In the genomic region with DNA sequence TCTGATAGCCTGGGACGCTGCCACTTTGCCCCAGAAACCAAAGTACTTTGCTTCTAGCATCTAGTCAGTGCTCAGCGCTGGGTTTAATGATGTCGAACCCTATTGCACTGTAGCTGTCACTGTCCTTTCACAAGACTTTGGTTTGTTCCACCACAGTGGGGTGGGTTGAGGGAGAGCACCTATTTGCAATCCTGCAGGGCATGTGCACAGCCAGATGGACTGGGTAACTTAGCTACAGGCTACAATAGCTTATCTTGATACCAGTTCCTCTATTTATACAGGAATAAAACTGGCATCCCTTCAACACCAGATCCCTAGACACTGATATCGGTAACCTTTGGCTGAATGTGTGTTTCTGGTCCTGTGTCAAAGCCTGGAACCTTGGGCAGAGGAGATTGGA, we compare ENCODE assay signal across 27 mouse cellular contexts.
"Had no signal": no experiment of that assay in that cellular context is flagged by ENCODE, and none has a peak within 500 bp of the region (broad histone marks: within the 10 kb centered on the region; RNA-seq: fewer than 3 reads in every experiment).

No protein-coding gene starts in this region.

- H3K27ac ChIP-seq: gastrocnemius, adult 2 months; heart, embryonic 13.5 days; heart, embryonic 15.5 days; hindbrain, embryonic 10.5 days; hindbrain, embryonic 12.5 days; hindbrain, embryonic 14.5 days; intestine, embryonic 15.5 days; left cerebral cortex, adult 2 months; limb, embryonic 10.5 days; limb, embryonic 12.5 days; liver, embryonic 12.5 days; liver, embryonic 14.5 days had no signal

- H3K27me3 ChIP-seq: heart, embryonic 13.5 days; heart, embryonic 15.5 days; hindbrain, embryonic 12.5 days; intestine, embryonic 15.5 days; liver, embryonic 12.5 days had no signal

- DNase-seq: gastrocnemius, adult 2 months; gastrocnemius, postnatal 10 days; gastrocnemius, postnatal 25 days; heart, adult 18-20 months; heart, postnatal 14 days; heart, postnatal 4 days; kidney, adult 18-20 months; kidney, adult 8-10 months; kidney, postnatal 10 days; kidney, postnatal 25 days; kidney, postnatal 4 days; liver had no signal

- H3K4me3 ChIP-seq: gastrocnemius, adult 2 months; heart, embryonic 13.5 days; heart, embryonic 15.5 days; hindbrain, embryonic 10.5 days; hindbrain, embryonic 12.5 days; intestine, embryonic 15.5 days; layer of hippocampus, adult 2 months; left cerebral cortex, adult 2 months; limb, embryonic 10.5 days; limb, embryonic 12.5 days; liver, embryonic 12.5 days had no signal

- H3K9ac ChIP-seq: heart, embryonic 13.5 days; heart, embryonic 15.5 days; hindbrain, embryonic 12.5 days; hindbrain, embryonic 14.5 days; intestine, embryonic 15.5 days; limb, embryonic 12.5 days; liver, embryonic 12.5 days; liver, embryonic 14.5 days had no signal

- H3K9me3 ChIP-seq: heart, embryonic 13.5 days; heart, embryonic 15.5 days; hindbrain, embryonic 10.5 days; hindbrain, embryonic 12.5 days; intestine, embryonic 15.5 days; limb, embryonic 10.5 days; liver, embryonic 12.5 days had no signal

- ATAC-seq: hindbrain, embryonic 16.5 days; inflammation-experienced regulatory T-cells, adult 6 months; intestine, embryonic 15.5 days; liver, embryonic 12.5 days had no signal

- H3K4me1 ChIP-seq: heart, embryonic 13.5 days; heart, embryonic 15.5 days; hindbrain, embryonic 10.5 days; hindbrain, embryonic 12.5 days; intestine, embryonic 15.5 days; limb, embryonic 10.5 days; limb, embryonic 12.5 days; liver, embryonic 12.5 days had no signal

- H3K4me2 ChIP-seq: heart, embryonic 11.5 days; heart, embryonic 13.5 days; heart, embryonic 15.5 days; hindbrain, embryonic 12.5 days; hindbrain, embryonic 14.5 days; intestine, embryonic 15.5 days; limb, embryonic 12.5 days; liver, embryonic 12.5 days had no signal

- H3K36me3 ChIP-seq: heart, embryonic 13.5 days; heart, embryonic 15.5 days; hindbrain, embryonic 10.5 days; hindbrain, embryonic 12.5 days; intestine, embryonic 15.5 days; limb, embryonic 10.5 days; limb, embryonic 12.5 days; liver, embryonic 12.5 days had no signal
